Mouse (Mus musculus): ENCODE results near the gene Casq1. TPM values are rescaled to one million over a fixed set of nuclear protein-coding genes. Genes with fewer than 3 reads are reported as not detected.

Gene Casq1
- total RNA-seq, 2 experiments from 2014 or later: 10.1 to 12.9 TPM

DNA sequence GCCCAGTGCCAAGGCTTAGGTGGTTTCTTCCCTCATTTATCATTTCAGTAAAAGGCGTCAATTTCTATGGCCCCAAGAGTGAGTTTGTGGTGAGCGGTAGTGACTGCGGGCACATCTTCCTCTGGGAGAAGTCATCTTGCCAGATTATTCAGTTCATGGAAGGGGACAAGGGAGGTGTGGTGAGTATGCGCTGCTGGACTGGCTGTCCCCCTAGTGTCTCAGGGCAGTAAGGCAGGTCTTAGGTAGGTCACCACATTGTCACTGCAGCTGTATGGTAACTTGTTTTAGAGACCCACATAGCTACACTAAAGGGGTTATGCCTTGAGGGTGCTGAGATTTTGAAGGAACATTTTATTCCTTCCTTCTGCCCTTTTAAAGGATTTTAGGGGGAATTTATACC, 30.8 kb downstream of the Casq1 start:
- peak in 1 of 2 experiments; percentile 37 for DNase-seq
- intact Hi-C loops (cut with DNase I): no loop called here

DNA sequence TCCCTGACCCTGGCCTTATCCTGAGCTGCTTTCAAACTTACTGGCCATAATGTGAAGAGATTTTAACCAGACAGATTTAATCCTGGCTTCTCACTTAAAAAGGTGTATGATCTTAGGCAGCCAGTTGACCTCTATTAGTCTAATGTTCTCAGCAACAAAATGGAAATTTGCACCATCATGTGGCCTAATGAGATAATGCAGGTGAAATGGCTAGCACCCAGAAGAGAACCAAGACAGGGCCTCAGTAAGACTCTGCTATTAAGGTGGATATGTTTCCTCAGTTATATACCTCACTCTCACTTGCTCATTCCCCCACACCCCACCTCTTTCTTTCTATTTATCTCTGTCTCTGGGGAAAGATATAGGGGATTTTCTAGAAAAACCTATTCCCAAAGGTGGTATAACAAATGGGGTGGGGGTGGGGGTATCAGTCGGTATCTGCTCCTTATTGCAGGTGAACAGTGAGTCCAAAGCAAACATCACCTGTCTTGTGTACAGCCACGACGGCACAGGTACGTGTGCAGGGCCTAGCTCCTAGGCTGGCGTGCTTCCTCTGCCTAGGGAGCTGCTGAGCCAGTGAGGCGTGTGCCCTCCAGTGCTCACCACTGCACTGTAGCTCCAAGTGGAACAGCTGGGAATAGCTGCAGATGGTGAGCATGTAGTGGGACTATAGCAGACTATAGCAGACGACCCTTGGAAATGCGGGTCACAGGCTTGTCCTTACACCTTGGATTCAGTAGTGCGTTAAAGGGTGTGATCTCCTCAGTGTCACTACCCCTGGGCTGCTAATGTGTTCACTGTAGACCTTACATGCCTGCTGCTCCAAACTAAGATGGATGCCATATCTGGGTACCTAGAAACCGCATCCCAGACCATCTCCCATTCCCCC, 33.0 kb downstream of the Casq1 start:
- no peak for DNase-seq
- intact Hi-C loops (cut with DNase I): loop anchor here (2.0 kb wide), 1 partner anchor 14 kb away; no protein-coding TSS in a partner anchor

DNA sequence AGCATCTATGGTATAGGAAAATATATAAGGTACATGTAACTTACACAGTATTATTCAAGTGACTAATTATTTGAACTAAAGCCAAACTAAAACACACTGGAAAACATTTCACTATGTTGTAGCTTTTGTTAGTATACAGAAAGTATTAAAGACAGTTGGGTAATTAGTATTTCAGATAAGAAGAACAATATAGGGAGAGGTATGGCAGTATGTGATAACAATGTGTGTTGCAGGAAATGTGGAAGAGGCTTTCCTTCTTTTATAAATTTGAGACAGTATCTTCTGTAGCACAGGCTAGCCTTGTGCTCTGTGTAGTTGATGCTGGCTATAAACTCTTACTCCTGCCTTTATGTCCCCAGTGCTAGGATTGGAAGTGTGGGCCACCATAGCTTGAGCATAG, 35.8 kb downstream of the Casq1 start:
- no peak for DNase-seq
- intact Hi-C loops (cut with DNase I): no loop called here

DNA sequence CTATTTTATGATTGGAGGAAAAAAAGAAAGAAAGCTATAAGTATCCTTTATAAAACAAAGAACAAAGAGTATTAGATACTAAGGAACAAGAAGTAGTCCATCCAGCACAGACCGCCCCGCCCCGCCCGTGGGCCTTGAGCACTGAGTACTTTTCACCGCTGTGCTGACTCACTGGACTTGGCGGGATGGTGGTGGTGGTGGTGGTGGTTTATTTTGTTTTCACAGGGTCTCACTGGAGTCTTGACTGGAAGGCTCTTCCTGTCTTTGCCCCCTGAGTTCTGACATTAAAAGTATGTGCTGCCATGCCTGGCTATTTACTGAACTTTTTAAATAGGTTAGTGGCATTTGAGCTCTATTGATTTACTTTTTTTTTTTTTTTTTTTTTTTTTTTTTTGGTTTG, 36.6 kb downstream of the Casq1 start:
- intact Hi-C loops (cut with DNase I): no loop called here
- no peak for DNase-seq

DNA sequence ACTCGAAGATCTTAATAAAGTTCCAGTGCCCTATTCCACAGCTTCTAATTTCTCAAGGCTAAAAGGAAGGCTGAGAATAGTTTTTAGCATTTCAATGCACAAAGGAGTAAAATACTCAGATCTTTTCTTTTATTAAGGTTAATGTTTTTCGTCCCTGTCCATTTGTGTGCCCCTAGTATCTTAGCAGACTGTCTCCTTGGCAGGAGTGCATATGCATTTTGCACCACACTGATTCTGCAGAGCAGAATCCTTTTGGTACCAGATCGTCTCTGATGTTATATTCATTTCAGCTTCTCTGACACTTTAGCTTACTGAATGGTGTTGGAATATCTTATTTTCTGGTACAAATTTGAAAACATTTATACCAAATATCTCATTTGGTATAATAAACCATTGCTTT, 37.9 kb downstream of the Casq1 start:
- DNase-seq: no peak
- intact Hi-C loops (cut with DNase I): loop anchor here (2.0 kb wide), 1 partner anchor 17 kb away; no protein-coding TSS in a partner anchor

DNA sequence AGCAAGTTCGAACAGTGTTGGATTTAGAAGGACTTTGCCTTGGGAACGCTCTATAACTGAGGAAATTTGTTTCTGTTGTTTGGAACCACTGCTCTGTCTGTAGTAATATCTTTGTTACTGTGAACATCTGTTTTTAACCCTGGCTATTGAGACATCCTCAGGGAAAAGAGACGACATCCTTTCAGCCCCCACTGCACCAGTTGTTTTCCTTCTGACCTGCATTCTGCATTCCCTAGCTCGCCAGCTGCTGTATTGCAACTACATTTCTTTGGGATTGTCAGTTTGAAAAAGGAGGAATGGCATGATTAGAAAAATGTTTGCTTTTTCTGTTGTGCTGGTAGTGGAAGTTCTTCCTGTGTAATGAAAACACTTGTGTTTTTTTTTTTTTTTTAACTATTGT, 38.8 kb downstream of the Casq1 start:
- intact Hi-C loops (cut with DNase I): loop anchor here (2.0 kb wide), 1 partner anchor 16 kb away; no protein-coding TSS in a partner anchor
- DNase-seq: no peak

DNA sequence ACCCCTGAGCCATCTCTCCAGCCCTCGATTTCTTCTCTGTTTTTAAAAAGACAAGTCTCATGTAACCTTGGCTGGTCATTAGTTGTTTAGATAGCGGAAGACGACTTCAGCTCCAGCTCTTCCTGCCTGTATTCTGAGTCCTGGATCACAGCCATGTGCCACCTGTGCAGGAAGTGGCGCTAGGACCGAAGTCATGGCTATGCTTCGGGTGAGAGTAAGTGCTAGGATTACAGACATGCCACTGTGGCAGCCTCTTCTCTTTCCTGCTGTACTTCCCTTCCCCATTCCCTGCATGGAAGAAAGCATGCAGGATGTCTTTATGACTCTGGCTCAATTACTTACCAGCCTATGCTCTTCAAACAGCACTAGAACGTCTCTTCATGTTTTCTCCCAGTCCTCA, 40.6 kb downstream of the Casq1 start:
- no peak for DNase-seq
- intact Hi-C loops (cut with DNase I): no loop called here

- intact Hi-C loops (cut with DNase I): no loop called here
- no peak for DNase-seq
These were observed 41.9 kb downstream of the Casq1 start for GRCm38 (mm10) chr1:172177791-172178190.

- intact Hi-C loops (cut with DNase I): loop anchor here (2.0 kb wide), 1 partner anchor 14 kb away; no protein-coding TSS in a partner anchor
- no peak for DNase-seq
These were observed 46.5 kb downstream of the Casq1 start for GRCm38 (mm10) chr1:172173181-172173580.

DNA sequence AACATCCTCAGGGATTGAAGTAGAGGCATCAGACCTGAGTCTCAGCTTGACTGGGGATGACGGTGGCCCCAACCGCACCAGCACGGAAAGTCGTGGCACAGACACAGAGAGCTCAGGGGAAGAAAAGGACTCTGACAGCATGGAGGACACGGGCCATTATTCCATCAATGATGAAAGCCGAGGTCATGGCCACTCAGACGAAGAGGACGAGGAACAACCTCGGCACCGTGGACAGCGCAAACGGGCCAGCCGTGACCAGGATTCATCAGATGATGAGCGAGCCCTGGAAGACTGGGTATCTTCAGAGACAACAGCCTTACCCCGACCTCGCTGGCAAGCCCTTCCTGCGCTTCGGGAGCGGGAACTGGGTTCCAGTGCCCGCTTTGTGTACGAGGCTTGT, 47.3 kb downstream of the Casq1 start:
- intact Hi-C loops (cut with DNase I): loop anchor here (2.0 kb wide), 1 partner anchor 14 kb away; no protein-coding TSS in a partner anchor
- no peak for DNase-seq

DNA sequence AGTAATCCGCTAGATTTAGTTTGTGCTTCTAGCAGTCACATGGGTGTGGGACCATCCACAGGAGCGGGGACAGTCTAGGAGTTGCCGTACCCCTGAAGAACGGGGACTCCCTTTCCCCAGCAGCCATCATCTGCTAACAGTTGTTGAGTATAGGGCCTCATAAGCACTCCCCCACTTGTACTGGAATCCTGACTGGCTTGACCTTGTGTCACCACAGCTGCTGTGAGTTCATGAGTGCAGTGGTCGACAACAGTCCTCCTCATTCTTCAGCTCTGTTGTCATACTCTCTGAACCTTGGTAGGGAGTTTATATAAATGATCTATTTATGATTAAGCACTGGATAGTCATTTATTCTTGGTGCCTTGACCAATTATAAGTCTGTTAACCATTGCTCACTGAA, 49.9 kb downstream of the Casq1 start:
- no peak for DNase-seq
- intact Hi-C loops (cut with DNase I): no loop called here

- intact Hi-C loops (cut with DNase I): no loop called here
- DNase-seq: no peak
These were observed 51.8 kb downstream of the Casq1 start for GRCm38 (mm10) chr1:172167911-172168310.

DNA sequence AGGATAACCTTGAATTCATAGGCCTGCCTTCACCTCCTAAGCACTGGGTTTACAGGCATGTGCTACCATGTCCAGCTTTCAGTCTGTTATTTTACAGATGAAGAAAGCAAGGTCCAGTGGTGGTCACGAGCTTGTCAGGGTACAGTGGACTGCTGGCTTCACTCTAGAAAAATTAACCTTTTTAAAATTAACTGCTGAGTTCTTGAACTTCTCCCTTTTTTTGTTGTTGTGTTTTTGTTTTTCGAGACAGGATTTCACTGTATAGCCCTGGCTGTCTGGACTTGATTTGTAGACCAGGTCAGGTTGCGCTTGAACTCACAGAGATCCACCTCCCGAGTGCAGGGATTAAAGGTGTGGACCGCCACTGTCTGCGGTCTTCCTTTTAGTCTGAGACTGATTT, 56.7 kb downstream of the Casq1 start:
- DNase-seq: no peak
- intact Hi-C loops (cut with DNase I): loop anchor here (1.0 to 5.0 kb wide), 3 partner anchors 54 to 149 kb away; partner anchors contain the start of gene Casq1

DNA sequence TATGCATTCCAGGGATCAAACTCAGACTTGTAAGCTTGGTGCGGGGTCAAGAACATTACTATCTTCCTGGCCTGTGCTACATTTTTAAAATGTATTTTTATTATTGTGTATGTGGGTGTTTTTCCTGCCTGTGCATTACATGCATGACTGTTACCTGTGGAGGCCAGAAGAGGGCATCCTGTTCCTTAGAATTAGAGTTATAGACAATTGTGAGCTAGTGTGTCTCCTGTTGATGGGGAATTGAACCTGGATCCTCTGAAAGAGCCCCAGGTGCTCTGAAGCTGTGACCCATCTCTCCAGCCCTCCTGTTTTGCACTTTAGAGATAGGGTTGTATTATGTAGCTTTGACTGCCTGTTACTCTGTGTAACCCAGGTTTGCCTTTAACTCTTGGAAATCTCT, 57.7 kb downstream of the Casq1 start:
- DNase-seq: peak in 1 of 2 experiments; percentile 43
- intact Hi-C loops (cut with DNase I): loop anchor here (1.0 to 5.0 kb wide), 3 partner anchors 55 to 150 kb away; partner anchors contain the start of gene Casq1

- DNase-seq: no peak
- intact Hi-C loops (cut with DNase I): loop anchor here (5.0 kb wide), 2 partner anchors 57 to 87 kb away; partner anchors contain the start of gene Casq1
These were observed 59.2 kb downstream of the Casq1 start for GRCm38 (mm10) chr1:172160508-172160907.

DNA sequence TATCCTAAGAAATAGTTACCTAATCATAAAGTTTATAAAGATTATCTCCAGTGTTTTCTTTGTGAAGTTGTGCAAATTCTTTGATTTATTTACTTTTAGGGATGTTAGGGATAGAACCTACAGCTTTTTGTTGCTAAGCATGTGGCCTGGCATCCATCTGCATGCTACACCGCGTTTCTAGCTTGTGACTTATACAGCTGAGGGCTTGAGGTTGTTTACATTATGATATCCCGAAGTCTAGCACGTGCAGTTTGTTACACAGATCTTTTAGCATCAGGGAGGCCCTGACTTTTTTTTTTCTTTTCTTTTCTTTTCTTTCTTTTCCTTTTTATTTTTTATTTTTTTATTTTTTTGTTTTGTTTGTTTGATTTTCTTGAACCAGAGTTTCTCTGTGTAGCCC, 59.7 kb downstream of the Casq1 start:
- intact Hi-C loops (cut with DNase I): loop anchor here (5.0 kb wide), 2 partner anchors 57 to 87 kb away; partner anchors contain the start of gene Casq1
- no peak for DNase-seq

Other genes starting within 250 kb of the Casq1 start
- gene Vangl2, start 191.4 kb downstream of the Casq1 start, total RNA-seq (2021): 1 to 10 TPM; 4.3 to 5.9 TPM
- not detected for gene Nhlh1, start 162.3 kb downstream of the Casq1 start, total RNA-seq (2021)
- gene Copa, start 137.3 kb downstream of the Casq1 start, total RNA-seq (2021): 100 to 1,000 TPM; 118 to 124 TPM
- 10 to 100 TPM; 54.9 to 59.5 TPM for gene Ncstn, start 137.1 kb downstream of the Casq1 start, total RNA-seq (2021)
- 100 to 1,000 TPM; 122 to 124 TPM for gene Pex19, start 93.1 kb downstream of the Casq1 start, total RNA-seq (2021)
- 100 to 1,000 TPM; 117 to 122 TPM for gene Dcaf8, start 71.8 kb downstream of the Casq1 start, total RNA-seq (2021)
- 10 to 100 TPM; 71.1 to 77.7 TPM for gene Pea15a, start 13.1 kb downstream of the Casq1 start, total RNA-seq (2021)
- gene Atp1a4, start 38.5 kb upstream of the Casq1 start, total RNA-seq (2021): not detected
- 10 to 100 TPM; 13.8 to 16.3 TPM for gene Igsf8, start 41.8 kb upstream of the Casq1 start, total RNA-seq (2021)
- gene Atp1a2, start 78.2 kb upstream of the Casq1 start, total RNA-seq (2021): 100 to 1,000 TPM; 448 to 458 TPM
- gene Kcnj9, start 109.5 kb upstream of the Casq1 start, total RNA-seq (2021): not detected
- under 1 TPM; 0.10 to 0.22 TPM for gene Kcnj10, start 121.3 kb upstream of the Casq1 start, total RNA-seq (2021)
- gene Pigm, start 156.7 kb upstream of the Casq1 start, total RNA-seq (2021): 1 to 10 TPM; 6.4 to 7.1 TPM